In genomic region chr9:56796656-56797131, GRCm38 (mm10) we compare ENCODE assay signal across 8 mouse cellular contexts. TPM values are rescaled to one million over a fixed set of nuclear protein-coding genes. Genes with fewer than 3 reads are reported as not detected.
DNase-seq lines count a peak whose midpoint lies in the region; ATAC-seq lines count a peak whose summit lies in the region.

No protein-coding gene starts in this region.

- peak overlapping the region; percentile 94 for H3K4me2 ChIP-seq in kidney, embryonic 16.5 days (replicated peaks; ENCODE audit: low read depth, low read length)
- H3K4me2 ChIP-seq in embryonic facial prominence, embryonic 15.5 days (replicated peaks) = peak overlapping the region; percentile 98

- H3K9me3 ChIP-seq in kidney, embryonic 16.5 days (ENCODE audit: low read length) = no peaks in the 10 kb centered on the region
- H3K9me3 ChIP-seq in embryonic facial prominence, embryonic 15.5 days (replicated peaks) = no peaks in the 10 kb centered on the region
- H3K9me3 ChIP-seq in limb, embryonic 10.5 days (replicated peaks) = no peaks in the 10 kb centered on the region

- H3K4me3 ChIP-seq in kidney, embryonic 16.5 days (ENCODE audit: low read length) = peak overlapping the region; percentile 55
- peak overlapping the region; percentile 36 for H3K4me3 ChIP-seq in brown adipose tissue, adult 24 weeks (ENCODE audit: insufficient read depth, low read depth, low read length)
- H3K4me3 ChIP-seq in embryonic facial prominence, embryonic 15.5 days (replicated peaks) = peak overlapping the region; percentile 53
- H3K4me3 ChIP-seq in limb, embryonic 10.5 days = peak overlapping the region; percentile 59

- H3K36me3 ChIP-seq in kidney, embryonic 16.5 days (ENCODE audit: insufficient read depth, low read length) = no peaks in the 10 kb centered on the region
- no peaks in the 10 kb centered on the region for H3K36me3 ChIP-seq in embryonic facial prominence, embryonic 15.5 days
- H3K36me3 ChIP-seq in limb, embryonic 10.5 days = no peaks in the 10 kb centered on the region

- no peak overlapping the region for H3K27ac ChIP-seq in kidney, embryonic 16.5 days (ENCODE audit: low read length)
- H3K27ac ChIP-seq in brown adipose tissue, adult 24 weeks (replicated peaks; ENCODE audit: low read depth, low read length) = no peak overlapping the region
- no peak overlapping the region for H3K27ac ChIP-seq in embryonic facial prominence, embryonic 15.5 days (replicated peaks)
- 0 out of 2 replicates have a peak overlapping the region, but pooled peaks have one; percentile 3 for H3K27ac ChIP-seq in limb, embryonic 10.5 days

- ATAC-seq in kidney, embryonic 16.5 days (ENCODE audit: low FRiP score, low TSS enrichment) = peak; percentile 56; the same call in 1 of the 2 replicates
- 0 out of 2 replicates have a peak, but pooled peaks have one; percentile 16 for ATAC-seq in embryonic facial prominence, embryonic 15.5 days (ENCODE audit: insufficient number of reproducible peaks, low FRiP score, low TSS enrichment, low read depth)

- peaks cover 54% of the 10 kb centered on the region for H3K27me3 ChIP-seq in kidney, embryonic 16.5 days (ENCODE audit: insufficient read depth, low read length)
- H3K27me3 ChIP-seq in embryonic facial prominence, embryonic 15.5 days = peaks cover 74% of the 10 kb centered on the region
- peaks cover 91% of the 10 kb centered on the region for H3K27me3 ChIP-seq in limb, embryonic 10.5 days (ENCODE audit: low read depth, poor library complexity, severe bottlenecking)

- H3K9ac ChIP-seq in kidney, embryonic 16.5 days (replicated peaks; ENCODE audit: low read length) = 0 out of 2 replicates have a peak overlapping the region, but pooled peaks have one; percentile 49
- H3K9ac ChIP-seq in embryonic facial prominence, embryonic 15.5 days = no peak overlapping the region

- WGBS in kidney, embryonic 16.5 days = under 1% methylated on average over 40 of the region's 41 CpGs
- under 1% methylated on average over 41 of the region's 41 CpGs for WGBS in embryonic facial prominence, embryonic 15.5 days
- WGBS in limb, embryonic 10.5 days = under 1% methylated on average over 41 of the region's 41 CpGs

- H3K4me1 ChIP-seq in kidney, embryonic 16.5 days (ENCODE audit: insufficient read depth, low read length) = peaks cover 17% of the 10 kb centered on the region
- H3K4me1 ChIP-seq in brown adipose tissue, adult 24 weeks (ENCODE audit: control insufficient read depth, insufficient read depth, insufficient read length, low read length) = no peaks in the 10 kb centered on the region; the same call in 1 of the 2 replicates
- peaks cover 22% of the 10 kb centered on the region for H3K4me1 ChIP-seq in embryonic facial prominence, embryonic 15.5 days
- peaks cover 20% of the 10 kb centered on the region for H3K4me1 ChIP-seq in limb, embryonic 10.5 days

- DNase-seq in kidney, adult 9 months = no peak
- peak; percentile 61 for DNase-seq in limb, embryonic 10.5 days (ENCODE audit: low spot score)
- peak; percentile 37 to 43 for DNase-seq in right cerebral cortex, adult 2 months (ENCODE audit: low spot score in 2 of 2)
- no peak for DNase-seq in thymus, postnatal 36 days
- no peak for DNase-seq in urinary bladder, postnatal 10 days (ENCODE audit: low spot score)

RNA-seq across cellular contexts. Expression of gene Lingo1, which starts 0.4 kb away (rescaled TPM):
- polyA plus RNA-seq in kidney, embryonic 16.5 days (2015; fragmentation: Nextera tagmentation; extraction: Ambion mirVana) = 3.2 and 4.4 TPM in 2 replicates
- polyA plus RNA-seq in brown adipose tissue, adult 24 weeks (2012; ENCODE audit: insufficient read depth, insufficient read length, missing spikeins) = not detected in 2 replicates
- 7.6 and 8.9 TPM in 2 replicates for polyA plus RNA-seq in embryonic facial prominence, embryonic 15.5 days (2015; fragmentation: Nextera tagmentation; extraction: Ambion mirVana)
- polyA plus RNA-seq in limb, embryonic 10.5 days (2016; fragmentation: Nextera tagmentation; extraction: Ambion mirVana) = 0.85 and 1.8 TPM in 2 replicates

Comparison
In these comparisons a context has a peak if more than half of its experiments do, and no peak if none do; other contexts are left out.
1. DNase-seq: peak in limb, embryonic 10.5 days (single experiment) and right cerebral cortex, adult 2 months (2 of 2); none in kidney, adult 9 months (single experiment), thymus, postnatal 36 days (0 of 2) and urinary bladder, postnatal 10 days (single experiment).
2. Peak in every context shown above with its lines, with median percentiles within 50 percentile points of each other: H3K4me3 ChIP-seq.